Mouse (Mus musculus): ENCODE results near the gene Drc3.

GRCm38 (mm10) chr11:60334124-60334523, 19.0 kb upstream of the Drc3 start:
- TF ChIP-seq CTCF (IDR thresholded peaks at IDR 0.05; ENCODE audit: control insufficient read depth, insufficient read depth, insufficient read length), result no peak
- no peak for TF ChIP-seq USF1 (IDR thresholded peaks at IDR 0.05; ENCODE audit: low read depth)
- TF ChIP-seq MAX (IDR thresholded peaks at IDR 0.05), result no peak
- TF ChIP-seq MYOG (IDR thresholded peaks at IDR 0.05; ENCODE audit: control insufficient read depth, extremely low read depth, insufficient read length), result no peak
- TF ChIP-seq FOSL1 (IDR thresholded peaks at IDR 0.05; ENCODE audit: insufficient read depth, low read length, poor library complexity, severe bottlenecking), result no peak

Measured in C2C12 (cell line).